Mouse (Mus musculus) MEL (cell line): Measurements from ENCODE around the gene Folr1.

Source experiments
- CHD1 ChIP-seq: IDR thresholded peaks from 2 replicates; pipeline ENCODE4 v1.6.1; 2012; ENCODE audit warnings: low read depth, mild to moderate bottlenecking, inconsistent platforms, low read length, improper control_type of control experiment
- CTCF ChIP-seq, 3 experiments: IDR thresholded peaks in 2 of 3; conservative IDR thresholded peaks in 1 of 3; 2 replicates each; pipeline ENCODE4 v1.5.1; 2011 to 2012; ENCODE audit warnings: low read length in 3 of 3, low read depth in 2 of 3, mild to moderate bottlenecking in 2 of 3, improper control_type of control experiment in 1 of 3, inconsistent platforms in 1 of 3, mixed read lengths in 1 of 3, moderate library complexity in 1 of 3; ENCODE audit not compliant: control insufficient read depth in 1 of 3, insufficient read depth in 1 of 3, poor library complexity in 1 of 3, severe bottlenecking in 1 of 3
- GATA1 ChIP-seq: IDR thresholded peaks from 2 replicates; pipeline ENCODE4 v1.6.1; 2011; ENCODE audit warnings: low read depth, low read length, improper control_type of control experiment
- MAX ChIP-seq: IDR thresholded peaks from 2 replicates; pipeline ENCODE4 v1.6.1; 2011; ENCODE audit warnings: low read length, improper control_type of control experiment
- POLR2A ChIP-seq, 2 experiments: IDR thresholded peaks; 2 replicates each; pipeline ENCODE4 v1.6.1; 2011 to 2012; ENCODE audit warnings: low read length in 2 of 2, mild to moderate bottlenecking in 2 of 2, control low read depth in 1 of 2, improper control_type of control experiment in 1 of 2, low read depth in 1 of 2, moderate library complexity in 1 of 2; ENCODE audit not compliant: control insufficient read depth in 1 of 2, insufficient read depth in 1 of 2, poor library complexity in 1 of 2
- ZC3H11A ChIP-seq: IDR thresholded peaks from 2 replicates; pipeline ENCODE4 v1.6.1; 2012; ENCODE audit warnings: low read depth, mild to moderate bottlenecking, inconsistent platforms, low read length, improper control_type of control experiment

GRCm38 (mm10) chr7:101837606-101838471 is 32.7 kb downstream of the Folr1 start, which contains the start of gene Inppl1:
- TF ChIP-seq POLR2A (IDR thresholded peaks at IDR 0.05; ENCODE audit: control insufficient read depth in 1 of 2, insufficient read depth in 1 of 2, low read depth in 1 of 2, low read length in 2 of 2, poor library complexity in 1 of 2) (peak in 1 of 2 experiments; percentile 49; a peak in 2 of 4 replicates), GATA1 (no peak), ZC3H11A (no peak), CTCF (IDR thresholded peaks at IDR 0.05 in 2 of 3, conservative IDR thresholded peaks at IDR 0.05 in 1 of 3; ENCODE audit: control insufficient read depth in 1 of 3, insufficient read depth in 1 of 3, low read depth in 2 of 3, low read length in 3 of 3, poor library complexity in 1 of 3, severe bottlenecking in 1 of 3) (no peak), MAX (no peak), CHD1 (no peak)
